Mouse (Mus musculus) kidney, postnatal 4 days (tissue): ENCODE results near the gene Tmem121.
"Not testable (repeated sequence)": the region's sequence is repeated elsewhere in the genome, so short reads cannot be mapped to it uniquely, and the experiment has no call there.

Experiments used
- DNase-seq, 2 experiments: peaks; one replicate each; pipeline ENCODE4 v3.0.0; 2021; ENCODE audit warnings: mixed read lengths in 2 of 2

Tmem121 gene

DNA sequence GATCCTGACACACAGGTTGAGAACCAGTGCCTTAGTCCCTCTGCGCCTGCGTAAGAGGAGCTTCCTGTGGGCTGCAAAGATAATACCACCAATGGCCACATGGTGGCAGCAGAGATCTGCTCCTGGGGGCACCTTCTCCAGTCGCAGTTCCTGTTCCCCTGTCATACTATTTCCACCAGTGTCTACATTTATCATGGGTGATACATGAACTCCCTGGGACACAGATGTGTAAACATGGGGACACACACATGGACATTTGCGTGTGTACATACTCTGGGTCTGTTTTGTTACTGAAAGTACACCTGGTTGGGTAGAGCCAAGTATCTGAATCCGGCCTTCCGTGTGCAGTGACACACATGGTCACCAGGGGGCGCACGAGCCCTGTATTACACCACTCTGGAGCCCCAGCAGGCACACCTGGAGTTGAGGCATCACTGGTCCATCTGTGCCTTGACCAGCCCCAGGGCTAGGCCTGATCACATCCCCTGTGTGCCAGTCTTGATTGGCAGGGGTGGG lies 36.4 kb downstream of the Tmem121 start:
- peak; percentile 94 to 96 for DNase-seq

DNA sequence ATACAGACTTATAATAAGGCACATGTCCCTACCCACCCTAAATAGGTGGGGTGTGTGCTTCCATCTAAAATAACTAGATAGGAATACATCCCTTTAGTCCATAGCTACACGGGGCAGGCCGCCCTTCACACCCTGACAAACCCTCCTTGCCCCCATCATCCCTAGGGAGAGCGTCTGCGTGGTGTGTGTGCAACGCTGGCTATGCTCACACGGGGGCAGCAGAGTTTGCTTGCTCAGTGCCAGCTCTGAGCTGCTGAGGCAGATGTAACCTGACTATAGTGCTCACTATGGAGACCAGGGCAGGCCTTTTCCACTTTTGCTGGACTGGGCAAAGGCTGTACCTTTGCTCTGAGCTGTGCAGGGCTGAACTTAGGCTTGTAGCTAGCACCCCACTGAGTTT lies 37.0 kb downstream of the Tmem121 start:
- DNase-seq, result peak; percentile 74 to 76

- DNase-seq, result peak; percentile 17 to 21
Measured at GRCm38 (mm10) chr12:113224206-113224605, 38.5 kb downstream of the Tmem121 start.

GRCm38 (mm10) chr12:113224687-113225091 lies 39.0 kb downstream of the Tmem121 start:
- no peak for DNase-seq

DNA sequence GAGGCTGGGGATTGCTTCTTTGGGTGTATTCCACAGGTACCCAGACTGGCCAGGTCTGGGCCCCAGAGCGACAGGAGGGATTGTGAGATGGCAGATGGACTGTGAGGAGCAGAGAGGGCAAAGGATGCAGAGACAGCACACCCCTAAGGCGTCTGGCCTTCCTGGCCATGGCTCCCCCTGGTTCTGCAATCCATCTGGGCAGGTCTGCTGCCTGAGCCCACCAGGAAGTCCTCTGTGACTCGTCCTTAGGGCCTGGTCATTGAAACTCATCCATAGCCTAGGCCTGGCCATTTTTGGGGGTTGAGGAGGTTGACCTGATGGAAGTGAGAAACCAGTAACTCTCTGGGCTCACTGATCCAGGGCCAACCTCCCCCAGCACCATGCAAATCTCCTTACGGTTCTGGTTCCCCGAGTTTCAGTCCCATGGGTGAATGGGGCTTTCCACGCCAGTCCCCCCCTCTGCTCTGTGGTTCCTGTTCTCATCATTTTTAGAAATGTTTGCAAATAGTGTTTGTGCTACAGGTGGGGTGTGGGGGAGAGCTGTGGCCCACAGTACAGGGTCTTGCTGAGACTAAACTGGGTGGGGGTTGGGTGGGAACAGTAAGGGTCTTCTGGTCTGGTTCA lies 42.4 kb downstream of the Tmem121 start:
- DNase-seq, result no peak

DNA sequence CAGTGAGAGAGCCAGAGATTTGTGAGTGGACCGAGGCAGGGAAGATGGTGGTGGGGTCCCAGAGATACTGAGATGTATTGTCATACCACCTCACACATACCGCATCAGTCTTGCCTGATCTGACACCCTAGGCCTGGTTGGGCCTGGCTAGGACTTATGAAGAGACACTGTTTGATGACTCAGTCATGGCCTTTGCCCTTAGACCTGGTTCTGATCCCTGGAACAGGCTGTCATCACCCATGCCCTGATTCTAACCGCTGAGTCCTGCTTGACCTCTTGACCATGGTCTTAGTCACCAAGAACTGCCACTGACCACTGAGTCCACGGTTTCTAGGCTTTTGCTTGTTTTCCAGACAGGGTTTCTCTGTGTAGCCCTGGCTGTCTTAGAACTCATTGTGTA lies 45.0 kb downstream of the Tmem121 start:
- no peak for DNase-seq

- not testable (repeated sequence) for DNase-seq
Measured at GRCm38 (mm10) chr12:113231551-113232263, 46.0 kb downstream of the Tmem121 start.

GRCm38 (mm10) chr12:113232264-113232750 lies 46.6 kb downstream of the Tmem121 start:
- DNase-seq, result not testable (repeated sequence)
